Mouse (Mus musculus): Measurements from ENCODE around the gene Gm17535.
"Not testable (repeated sequence)": the region's sequence is repeated elsewhere in the genome, so short reads cannot be mapped to it uniquely, and the experiment has no call there.

The Gm17535 gene

DNA sequence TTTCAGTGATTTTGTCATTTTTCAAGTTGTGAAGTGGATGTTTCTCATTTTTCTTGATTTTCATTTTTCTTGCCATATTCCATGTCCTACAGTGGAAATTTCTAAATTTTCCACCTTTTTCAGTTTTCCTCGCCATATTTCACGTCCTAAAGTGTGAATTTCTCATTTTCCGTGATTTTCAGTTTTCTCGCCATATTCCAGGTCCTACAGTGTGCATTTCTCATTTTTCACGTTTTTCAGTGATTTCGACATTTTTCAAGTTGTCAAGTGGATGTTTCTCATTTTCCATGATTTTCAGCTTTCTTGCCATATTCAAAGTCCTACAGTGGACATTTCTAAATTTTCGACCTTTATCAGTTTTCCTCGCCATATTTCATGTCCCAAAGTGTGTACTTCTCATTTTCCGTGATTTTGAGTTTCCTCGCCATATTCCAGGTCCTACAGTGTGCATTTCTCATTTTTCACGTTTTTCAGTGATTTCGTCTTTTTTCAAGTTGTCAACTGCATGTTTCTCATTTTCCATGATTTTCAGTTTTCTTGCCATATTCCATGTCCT, 9.4 kb upstream of the Gm17535 start, which contains the start of gene Gm10717:
Gene Gm10717 (plus strand): TSS at position 506 of the 556 bp plus-strand sequence.
- DNase-seq (ENCODE audit: low spot score in 2 of 2), result peak; percentile 5 to 23

DNA sequence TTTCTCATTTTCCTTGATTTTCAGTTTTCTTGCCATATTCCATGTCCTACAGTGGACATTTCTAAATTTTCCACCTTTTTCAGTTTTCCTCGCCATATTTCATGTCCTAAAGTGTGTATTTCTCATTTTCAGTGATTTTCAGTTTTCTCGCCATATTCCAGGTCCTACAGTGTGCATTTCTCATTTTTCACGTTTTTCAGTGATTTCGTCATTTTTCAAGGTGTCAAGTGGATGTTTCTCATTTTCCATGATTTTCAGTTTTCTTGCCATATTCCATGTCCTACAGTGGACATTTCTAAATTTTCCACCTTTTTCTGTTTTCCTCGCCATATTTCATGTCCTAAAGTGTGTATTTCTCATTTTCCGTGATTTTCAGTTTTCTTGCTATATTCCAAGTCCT, 8.7 kb upstream of the Gm17535 start:
- DNase-seq (ENCODE audit: low spot score in 2 of 2), result peak; percentile 64 to 67

DNA sequence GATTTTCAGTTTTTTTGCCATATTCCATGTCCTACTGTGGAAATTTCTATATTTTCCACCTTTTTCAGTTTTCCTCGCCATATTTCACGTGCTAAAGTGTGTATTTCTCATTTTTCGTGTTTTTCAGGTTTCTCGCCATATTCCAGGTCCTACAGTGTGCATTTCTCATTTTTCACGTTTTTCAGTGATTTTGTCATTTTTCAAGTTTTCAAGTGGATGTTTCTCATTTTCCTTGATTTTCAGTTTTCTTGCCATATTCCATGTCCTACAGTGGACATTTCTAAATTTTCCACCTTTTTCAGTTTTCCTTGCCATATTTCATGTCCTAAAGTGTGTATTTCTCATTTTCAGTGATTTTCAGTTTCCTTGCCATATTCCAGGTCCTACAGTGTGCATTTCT, 8.3 kb upstream of the Gm17535 start:
- not testable (repeated sequence) for DNase-seq (ENCODE audit: low spot score in 2 of 2)

DNA sequence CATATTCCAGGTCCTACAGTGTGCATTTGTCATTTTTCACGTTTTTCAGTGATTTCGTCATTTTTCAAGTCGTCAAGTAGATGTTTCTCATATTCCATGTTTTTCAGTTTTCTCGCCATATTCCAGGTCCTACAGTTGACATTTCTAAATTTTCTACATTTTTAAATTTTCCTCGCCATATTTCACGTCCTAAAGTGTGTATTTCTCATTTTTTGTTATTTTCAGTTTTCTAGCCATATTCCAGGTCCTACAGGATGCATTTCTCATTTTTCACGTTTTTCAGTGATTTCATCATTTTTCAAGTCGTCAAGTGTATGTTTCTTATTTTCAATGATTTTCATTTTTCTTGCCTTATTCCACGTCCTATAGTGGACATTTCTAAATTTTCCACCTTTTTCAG, 7.7 kb upstream of the Gm17535 start:
- DNase-seq (ENCODE audit: low spot score in 2 of 2), result not testable (repeated sequence)

DNA sequence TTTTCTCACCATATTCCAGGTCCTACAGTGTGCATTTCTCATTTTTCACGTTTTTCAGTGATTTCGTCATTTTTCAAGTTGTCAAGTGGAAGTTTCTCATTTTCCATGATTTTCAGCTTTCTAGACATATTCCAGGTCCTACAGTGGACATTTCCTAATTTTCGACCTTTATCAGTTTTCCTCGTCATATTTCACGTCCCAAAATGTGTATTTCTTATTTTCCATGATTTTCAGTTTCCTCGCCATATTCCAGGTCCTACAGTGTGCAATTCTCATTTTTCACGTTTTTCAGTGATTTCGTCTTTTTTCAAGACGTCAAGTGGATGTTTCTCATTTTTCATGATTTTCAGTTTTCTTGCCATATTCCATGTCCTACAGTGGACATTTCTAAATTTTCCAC, 7.2 kb upstream of the Gm17535 start:
- DNase-seq (ENCODE audit: low spot score in 2 of 2), result not testable (repeated sequence)

DNA sequence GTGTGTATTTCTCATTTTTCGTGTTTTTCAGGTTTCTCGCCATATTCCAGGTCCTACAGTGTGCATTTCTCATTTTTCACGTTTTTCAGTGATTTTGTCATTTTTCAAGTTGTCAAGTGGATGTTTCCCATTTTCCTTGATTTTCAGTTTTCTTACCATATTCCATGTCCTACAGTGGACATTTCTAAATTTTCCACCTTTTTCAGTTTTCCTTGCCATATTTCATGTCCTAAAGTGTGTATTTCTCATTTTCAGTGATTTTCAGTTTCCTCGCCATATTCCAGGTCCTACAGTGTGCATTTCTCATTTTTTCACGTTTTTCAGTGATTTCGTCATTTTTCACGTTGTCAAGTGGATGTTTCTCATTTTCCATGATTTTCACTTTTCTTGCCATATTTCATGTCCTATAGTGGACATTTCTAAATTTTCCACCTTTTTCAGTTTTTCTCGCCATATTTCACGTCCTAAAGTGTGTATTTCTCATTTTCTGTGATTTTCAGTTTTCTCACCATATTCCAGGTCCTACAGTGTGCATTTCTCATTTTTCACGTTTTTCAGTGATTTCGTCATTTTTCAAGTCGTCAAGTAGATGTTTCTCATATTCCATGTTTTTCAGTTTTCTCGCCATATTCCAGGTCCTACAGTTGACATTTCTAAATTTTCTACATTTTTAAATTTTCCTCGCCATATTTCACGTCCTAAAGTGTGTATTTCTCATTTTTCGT, 5.0 kb upstream of the Gm17535 start:
- peak; percentile 24 to 29 for DNase-seq (ENCODE audit: low spot score in 2 of 2)

DNA sequence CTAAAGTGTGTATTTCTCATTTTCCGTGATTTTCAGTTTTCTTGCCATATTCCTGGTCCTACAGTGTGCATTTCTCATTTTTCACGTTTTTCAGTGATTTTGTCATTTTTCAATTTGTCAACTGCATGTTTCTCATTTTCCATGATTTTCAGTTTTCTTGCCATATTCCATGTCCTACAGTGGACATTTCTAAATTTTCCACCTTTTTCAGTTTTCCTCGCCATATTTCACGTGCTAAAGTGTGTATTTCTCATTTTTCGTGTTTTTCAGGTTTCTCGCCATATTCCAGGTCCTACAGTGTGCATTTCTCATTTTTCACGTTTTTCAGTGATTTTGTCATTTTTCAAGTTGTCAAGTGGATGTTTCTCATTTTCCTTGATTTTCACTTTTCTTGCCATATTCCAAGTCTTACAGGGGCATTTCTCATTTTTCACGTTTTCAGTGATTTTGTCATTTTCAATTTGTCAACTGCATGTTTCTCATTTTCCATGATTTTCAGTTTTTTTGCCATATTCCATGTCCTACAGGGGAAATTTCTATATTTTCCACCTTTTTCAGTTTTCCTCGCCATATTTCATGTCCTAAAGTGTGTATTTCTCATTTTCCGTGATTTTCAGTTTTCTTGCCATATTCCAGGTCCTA, 3.6 kb upstream of the Gm17535 start:
- not testable (repeated sequence) for DNase-seq (ENCODE audit: low spot score in 2 of 2)

DNA sequence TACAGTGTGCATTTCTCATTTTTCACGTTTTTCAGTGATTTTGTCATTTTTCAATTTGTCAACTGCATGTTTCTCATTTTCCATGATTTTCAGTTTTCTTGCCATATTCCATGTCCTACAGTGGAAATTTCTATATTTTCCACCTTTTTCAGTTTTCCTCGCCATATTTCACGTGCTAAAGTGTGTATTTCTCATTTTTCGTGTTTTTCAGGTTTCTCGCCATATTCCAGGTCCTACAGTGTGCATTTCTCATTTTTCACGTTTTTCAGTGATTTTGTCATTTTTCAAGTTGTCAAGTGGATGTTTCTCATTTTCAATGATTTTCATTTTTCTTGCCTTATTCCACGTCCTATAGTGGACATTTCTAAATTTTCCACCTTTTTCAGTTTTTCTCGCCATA, 2.2 kb downstream of the Gm17535 start, which contains the start of gene Gm10715:
Gene Gm10715 (plus strand): TSS at position 301 of the 400 bp plus-strand sequence.
- DNase-seq (ENCODE audit: low spot score in 2 of 2), result not testable (repeated sequence)

DNA sequence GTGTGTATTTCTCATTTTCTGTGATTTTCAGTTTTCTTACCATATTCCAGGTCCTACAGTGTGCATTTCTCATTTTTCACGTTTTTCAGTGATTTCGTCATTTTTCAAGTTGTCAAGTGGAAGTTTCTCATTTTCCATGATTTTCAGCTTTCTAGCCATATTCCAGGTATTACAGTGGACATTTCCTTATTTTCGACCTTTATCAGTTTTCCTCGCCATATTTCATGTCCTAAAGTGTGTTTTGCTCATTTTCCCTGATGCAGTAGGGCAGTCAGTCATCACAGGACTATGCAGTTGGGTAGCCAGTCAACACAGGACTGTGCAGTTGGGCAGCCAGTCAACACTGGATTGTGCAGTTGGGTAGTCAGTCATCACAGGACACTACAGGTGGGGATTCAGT, 3.8 kb downstream of the Gm17535 start:
- DNase-seq (ENCODE audit: low spot score in 2 of 2), result not testable (repeated sequence)

All from natural killer cell, adult 2 months (primary cell).